Mouse (Mus musculus) neural tube, embryonic 10.5 days (tissue): ENCODE results near the gene Pafah1b3.

Experiments
- DNase-seq: peaks from one replicate; pipeline ENCODE4 v3.0.0-alpha.2; 2017; ENCODE audit warnings: low spot score; ENCODE audit errors: extremely low spot score

The Pafah1b3 gene

DNA sequence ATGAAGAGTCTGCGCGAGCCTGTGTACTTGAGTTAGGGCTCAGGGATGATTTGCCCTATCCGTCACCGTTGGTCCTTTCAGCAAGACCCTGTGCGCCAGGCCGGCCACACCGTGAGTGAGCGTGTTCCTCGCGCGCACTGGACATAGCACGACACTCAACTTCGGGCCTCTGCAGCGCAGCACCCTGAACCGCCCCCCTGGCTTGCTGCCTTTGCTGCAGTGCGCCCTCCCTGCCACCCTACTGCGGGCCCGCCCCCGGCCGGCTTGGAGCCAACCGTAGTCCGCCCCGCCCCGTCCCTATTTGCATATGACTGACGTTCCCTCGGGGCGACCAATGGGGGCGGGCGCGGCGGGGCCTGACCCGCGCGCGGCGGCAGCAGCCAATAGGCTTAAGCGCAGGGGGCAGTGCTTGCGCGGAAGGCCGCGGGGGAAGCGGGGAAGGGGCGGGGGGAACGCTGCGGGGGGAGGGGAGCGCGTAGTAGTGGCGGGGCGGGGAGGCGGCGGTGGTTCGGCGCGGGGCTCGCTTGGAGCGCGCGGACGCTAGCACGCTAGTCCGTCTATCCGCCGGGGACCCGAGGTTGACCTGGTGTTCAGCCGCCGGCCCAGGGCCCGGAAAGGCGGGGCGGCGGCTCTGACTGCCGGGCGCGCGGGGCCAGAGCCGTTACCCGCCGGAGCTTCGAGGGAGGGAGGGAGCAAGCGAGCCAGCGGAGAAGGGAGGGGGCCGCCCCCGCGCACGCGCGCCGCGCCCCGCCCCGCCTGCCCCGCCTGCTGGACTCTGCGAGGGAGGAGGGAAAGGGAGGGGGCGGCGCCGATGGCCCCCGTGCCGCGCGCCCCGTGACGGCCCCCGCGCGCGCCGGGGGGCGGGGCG, 15.8 kb downstream of the Pafah1b3 start:
- DNase-seq, result peak; percentile 96

DNA sequence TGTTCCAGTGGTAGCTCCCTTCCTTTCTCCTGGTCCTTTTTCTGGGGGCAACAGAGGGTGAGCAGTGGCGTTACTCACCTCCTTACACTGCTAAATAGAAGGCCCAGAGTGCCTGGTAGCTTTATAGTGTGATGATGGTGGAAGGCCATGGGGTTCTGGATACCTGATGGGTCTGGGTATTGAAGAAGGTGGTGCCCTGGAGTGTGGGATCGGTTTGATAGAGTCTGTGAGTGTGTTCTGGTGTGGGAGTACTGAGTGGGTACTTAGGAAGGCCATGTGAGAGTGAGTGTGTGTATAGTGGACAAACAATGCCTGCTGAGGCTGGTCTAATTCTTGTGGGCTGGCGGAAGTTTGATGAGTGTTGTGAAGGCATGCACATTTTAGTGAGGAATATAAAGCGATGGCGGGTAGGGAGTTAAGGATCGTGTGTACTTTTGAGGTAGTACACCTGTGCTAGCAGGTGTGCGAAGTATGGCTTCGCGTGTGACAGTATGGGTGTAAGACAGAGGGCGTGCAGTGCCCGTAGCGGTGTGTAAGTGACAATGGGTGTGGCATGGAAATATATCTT, 16.5 kb downstream of the Pafah1b3 start:
- DNase-seq, result no peak

DNA sequence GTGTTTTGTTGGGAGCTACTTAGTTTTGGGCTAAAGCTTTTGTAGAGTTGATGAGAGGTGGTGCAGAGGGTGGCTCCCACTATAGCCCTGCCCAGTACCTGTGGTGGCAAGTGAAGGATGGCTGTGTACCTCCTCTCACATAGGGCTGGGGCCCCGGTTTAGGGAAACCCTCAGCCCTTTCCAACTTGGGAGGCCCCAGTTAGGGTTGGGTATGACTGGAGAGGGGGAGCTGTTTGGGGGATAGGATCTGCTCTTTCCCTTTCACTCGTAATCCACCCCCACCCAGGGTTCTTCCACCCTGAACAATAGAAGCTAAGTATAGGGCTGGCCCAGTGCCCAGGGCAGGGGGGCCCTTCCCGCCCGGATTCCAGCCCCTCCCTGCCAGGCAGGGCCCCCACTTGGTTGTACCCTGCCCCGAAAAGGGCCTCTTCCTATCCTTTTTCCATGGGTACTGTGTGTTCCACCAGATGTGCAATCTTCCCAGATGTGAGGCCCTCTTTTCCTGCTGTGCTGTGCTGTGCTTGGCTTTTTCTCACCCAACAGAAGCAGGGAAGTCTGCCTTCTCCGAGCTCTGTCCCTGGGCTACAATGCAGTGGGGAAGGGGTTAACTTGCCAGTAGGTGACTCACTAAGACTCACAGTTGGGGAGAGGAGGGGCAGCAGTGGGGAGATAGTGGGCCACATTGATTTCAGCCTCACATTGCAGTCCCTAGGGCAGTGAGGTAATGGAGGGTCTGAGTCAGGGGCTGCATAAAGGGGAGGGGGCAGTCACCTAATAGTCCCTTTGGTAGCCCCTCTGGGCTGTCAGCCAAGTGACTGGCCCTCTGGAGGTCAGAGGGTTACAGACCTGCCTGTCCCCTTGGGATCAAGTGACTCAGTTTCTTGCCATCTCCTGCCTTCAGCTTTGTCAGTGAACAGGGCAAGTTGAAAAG, 17.7 kb downstream of the Pafah1b3 start:
- peak; percentile 40 for DNase-seq

DNA sequence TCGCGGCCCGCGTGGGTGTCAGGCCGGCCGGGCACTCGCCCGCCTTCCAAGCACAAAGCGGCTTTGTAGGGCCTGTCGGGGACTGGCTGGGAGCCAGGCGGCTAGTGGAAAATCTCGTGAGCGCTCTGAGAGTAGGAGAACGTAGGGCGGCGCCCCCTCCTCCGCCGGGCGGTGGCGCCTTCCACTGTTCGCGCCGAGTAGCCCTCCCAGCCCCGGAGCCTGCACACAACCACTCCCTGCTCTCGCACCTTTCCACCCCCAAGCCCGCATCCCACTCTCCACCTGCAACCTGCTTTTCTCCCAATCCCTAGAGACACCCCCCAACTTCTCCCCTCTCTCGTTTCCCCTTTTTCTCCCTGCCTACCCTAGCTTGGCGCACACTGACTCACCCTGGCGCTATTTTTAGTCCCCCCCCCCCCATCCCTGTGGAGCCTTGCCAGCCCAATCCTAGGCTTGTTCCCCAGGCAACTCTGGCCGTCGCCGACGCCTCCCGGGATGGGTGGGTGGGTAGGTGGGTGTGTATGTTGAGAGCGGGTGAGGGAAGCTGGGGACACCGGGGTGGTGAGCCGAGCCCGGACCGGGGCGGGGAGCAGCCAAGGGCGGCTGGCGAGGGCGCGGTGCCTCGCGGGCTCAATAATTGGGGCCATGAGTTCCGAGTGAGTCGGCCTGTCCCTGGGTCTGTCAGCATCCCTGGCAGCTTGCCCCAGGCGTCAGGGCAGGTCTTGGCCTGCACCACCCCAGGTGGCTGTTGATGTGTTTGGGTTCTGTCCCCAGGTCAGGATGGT, 18.5 kb downstream of the Pafah1b3 start:
- peak; percentile 56 for DNase-seq

DNA sequence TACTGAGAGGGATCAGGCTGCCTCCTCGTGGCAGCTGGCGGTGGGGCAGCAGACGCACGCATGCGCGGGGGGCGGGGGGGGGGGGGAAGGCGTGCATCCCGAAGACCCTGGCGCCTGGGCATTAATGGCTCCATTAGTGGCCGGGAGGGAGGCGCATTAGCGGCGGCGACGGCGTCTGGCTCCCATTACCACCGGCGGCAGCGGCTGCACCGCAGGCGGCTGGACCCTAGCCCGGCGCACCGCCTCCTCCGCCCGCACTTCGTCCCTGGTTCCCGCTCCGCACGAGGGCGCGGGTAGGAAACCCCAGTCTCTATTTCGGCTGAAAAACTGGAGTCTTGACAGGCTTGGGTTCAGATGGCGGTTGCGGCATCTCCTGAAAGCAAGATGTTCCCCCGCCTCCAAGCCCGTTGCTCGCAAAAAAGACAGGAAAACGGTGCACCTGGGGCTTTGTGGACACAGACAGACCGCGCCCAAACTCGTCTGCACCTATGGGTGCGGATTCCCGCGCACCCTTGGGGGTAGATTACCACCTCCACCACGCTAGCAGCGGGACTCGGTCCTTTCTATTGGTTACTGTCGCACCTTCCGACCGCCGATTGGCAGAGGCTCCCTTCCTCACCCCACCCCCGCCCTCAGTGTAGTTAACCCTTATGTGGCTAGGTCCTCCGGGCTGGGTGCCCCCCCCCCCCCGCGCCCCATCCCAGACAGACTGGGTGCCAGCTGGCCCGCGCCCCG, 19.3 kb downstream of the Pafah1b3 start:
- peak; percentile 92 for DNase-seq

DNA sequence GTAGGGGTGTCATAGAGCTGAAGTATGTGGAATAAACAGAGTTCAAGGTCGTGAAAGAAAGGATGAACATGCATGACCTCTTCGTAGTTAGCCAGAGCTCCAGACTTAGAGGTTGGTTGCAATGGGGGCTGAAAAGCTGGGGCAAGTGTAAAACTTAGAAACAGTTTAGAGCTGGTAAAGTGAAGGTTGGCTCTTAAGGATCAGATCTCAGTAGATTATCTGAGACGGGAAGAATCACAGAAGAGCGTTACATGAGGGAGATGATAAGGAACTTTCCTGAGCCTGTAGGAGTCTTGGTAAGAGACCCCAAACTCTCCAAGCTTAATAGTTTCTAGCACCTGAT, 19.8 kb downstream of the Pafah1b3 start:
- DNase-seq, result no peak

DNA sequence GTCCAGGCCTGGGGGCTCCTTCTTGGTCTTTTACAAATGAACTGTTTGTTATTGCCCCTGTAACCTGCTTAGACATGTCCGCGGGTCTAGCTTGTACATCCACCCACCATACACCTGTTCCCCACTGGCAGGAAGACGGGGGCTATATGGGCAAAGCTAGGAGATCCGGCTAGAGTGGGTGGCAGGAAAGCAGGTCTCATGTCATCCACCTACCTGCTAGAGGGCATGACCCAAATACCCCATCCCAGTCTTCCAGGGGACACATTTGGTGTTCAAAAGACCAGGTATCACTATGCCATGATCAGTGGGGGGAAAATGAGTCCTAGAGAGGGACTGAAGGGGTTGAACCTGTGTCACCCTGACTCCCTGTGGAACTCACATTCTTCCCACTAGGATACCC, 20.4 kb downstream of the Pafah1b3 start:
- no peak for DNase-seq

DNA sequence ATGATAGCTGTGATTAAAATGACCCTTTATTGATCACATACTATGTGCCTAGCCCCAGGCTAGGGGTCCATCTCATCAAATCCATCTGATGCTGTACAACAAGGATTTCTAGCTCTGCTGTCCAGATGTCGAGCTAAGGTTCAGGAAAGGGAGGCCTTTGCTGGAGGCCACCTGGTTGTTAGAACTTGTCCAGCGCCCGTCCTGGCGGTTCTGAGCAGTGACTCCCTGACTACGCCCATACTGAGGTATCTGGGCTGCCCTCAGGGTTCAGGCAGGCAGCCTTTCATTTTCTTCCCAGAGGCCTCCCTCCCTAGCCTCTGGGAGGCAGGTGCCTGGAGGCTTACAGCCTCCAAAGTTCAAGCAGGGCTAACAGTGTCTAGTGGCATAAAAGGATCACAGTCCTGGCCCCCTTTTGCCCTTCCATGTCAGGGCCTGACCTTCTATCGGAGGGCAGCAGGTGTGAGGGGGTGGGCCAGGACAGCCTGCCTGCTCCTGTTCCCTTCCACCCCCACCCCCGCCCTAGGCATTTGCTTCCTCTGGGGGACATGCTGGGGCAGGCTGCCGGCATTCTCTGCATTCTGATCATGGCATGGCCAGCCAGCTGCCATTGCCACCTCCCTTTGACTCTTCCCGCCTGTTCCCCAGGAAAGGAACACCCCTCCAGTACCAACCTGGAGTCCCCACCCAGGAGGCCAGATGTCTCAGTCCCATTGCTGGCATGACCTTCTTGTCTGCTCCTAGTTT, 22.1 kb downstream of the Pafah1b3 start:
- DNase-seq, result no peak

DNA sequence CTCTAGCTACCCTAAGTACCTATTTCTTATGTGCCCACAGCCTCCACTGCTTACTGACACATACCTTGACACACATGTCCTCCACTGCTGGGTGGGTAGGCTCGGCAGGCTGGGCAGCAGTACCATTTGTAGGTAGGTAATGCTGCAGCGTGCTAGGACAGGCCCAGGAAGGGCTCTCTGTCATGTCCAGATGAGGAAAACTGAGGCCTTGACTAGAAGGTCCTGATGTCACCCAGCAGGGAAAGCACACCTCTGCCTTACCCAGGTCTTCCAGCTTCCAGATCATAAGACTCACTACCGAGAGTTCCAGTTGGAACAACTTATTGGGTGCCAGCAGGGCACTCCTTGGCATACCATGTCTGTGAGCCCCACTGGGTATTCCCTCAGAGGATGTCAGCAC, 22.8 kb downstream of the Pafah1b3 start:
- no peak for DNase-seq

DNA sequence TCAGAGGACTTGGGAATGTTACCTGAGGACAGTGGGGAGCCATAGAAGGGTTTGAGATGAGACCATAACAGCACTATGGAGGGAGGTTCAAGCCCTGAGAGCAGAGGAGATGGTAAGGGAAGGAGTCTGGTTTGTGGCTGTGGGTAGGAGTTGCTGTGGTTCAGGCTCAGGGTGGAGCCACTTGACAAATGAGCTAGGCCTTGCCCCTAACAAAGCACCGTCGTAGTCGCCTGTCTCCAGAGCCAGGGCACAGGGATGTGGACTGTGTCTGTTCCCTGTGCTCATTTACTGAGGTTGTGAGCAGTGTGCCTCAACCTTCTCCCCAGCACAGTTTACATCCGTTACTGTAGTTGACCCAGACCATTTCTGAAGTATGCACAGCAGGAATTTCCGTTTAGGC, 23.2 kb downstream of the Pafah1b3 start:
- no peak for DNase-seq

DNA sequence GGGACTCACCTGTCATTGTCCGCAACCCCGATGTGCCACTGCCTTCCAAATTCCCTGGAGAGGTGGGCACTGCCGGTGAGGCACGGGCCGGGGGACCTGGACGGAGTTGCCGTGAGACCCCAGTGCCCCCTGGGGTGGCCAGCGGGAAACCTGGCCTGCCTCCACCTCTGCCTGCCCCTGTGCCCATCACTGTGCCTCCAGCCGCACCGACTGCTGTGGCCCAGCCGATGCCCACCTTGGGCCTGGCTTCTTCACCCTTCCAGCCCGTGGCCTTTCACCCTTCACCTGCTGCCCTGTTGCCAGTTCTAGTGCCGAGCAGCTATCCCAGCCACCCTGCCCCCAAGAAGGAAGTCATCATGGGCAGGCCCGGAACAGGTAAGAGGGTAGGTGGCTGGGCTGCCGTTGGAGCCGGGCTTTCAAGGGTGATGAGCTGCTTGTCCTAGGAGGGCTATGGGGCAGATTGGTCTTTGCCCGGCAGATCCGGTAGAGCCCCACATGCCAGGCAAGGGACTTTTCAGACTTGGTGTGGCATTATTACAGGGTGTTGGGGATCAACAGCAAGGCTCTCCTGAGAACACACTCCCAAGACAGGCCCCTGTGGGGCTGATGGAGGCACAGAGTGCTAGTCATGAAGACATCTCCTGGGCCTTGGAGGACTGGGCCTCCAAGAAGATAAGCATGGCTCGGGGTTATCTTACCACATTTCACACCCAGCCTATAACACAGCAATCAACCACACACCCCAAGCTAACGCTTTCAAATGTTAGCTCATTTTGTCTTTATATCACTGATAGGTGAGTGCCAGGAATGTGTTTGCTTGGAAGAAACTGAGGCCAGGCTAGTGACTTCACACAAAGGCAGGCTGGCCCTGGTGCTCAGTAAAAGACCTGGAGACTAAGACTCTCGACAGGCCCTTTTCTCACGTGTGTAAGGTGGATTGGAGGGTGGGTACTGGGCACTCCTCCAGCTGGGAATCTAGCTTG, 24.2 kb downstream of the Pafah1b3 start:
- no peak for DNase-seq

DNA sequence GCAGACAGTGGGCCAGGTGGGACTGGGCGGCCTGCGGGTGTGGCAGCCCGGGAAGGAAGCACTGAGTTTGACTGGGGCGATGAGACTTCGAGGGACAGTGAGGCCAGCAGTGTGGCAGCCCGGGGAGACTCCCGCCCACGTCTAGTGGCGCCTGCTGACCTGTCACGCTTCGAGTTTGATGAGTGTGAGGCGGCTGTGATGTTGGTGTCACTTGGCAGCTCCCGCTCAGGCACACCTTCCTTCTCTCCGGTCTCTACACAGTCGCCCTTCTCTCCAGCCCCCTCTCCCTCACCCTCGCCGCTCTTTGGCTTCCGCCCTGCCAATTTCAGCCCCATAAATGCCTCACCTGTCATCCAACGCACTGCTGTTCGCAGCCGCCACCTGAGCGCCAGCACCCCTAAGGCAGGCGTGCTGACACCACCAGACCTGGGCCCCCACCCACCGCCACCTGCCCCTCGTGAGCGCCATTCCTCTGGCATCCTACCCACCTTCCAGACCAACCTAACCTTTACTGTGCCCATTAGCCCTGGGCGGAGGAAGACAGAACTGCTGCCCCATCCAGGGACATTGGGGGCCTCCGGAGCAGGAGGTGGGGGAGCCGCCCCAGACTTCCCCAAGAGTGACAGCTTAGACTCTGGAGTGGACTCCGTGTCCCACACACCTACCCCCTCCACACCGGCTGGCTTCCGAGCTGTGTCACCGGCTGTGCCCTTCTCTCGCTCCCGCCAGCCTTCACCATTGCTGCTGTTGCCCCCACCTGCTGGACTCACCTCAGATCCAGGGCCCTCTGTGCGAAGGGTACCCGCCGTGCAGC, 25.1 kb downstream of the Pafah1b3 start:
- no peak for DNase-seq

DNA sequence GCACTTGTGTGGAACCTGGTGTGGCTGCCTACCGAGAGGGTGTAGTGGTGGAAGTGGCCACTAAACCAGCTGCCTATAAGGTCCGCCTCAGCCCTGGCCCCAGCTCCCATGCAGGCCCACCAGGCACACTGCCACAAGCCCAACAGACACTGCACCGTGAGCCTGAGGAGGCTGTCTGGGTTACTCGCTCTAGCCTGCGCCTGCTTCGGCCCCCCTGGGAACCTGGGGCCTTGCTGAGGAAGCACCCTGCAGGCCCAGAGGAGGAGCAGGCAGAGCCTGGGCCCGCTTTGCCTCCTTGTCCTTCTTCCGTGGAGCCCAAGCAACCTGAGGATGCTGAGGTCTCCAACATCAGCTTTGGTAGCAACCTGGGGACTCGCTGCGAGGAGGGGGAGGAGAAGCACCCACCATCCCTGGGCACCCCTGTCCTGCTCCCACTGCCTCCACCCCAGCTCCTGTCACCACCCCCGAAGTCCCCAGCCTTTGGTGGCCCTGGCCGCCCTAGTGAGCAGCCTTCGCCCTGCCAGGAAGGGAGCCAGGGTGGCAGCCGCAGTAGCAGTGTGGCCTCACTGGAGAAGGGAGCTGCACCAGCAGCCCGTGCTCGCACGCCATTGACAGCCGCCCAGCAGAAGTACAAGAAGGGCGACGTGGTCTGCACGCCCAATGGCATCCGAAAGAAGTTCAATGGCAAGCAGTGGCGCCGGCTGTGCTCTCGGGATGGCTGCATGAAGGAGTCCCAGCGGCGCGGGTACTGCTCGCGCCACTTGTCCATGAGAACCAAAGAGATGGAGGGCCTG, 25.9 kb downstream of the Pafah1b3 start:
- DNase-seq, result no peak

DNA sequence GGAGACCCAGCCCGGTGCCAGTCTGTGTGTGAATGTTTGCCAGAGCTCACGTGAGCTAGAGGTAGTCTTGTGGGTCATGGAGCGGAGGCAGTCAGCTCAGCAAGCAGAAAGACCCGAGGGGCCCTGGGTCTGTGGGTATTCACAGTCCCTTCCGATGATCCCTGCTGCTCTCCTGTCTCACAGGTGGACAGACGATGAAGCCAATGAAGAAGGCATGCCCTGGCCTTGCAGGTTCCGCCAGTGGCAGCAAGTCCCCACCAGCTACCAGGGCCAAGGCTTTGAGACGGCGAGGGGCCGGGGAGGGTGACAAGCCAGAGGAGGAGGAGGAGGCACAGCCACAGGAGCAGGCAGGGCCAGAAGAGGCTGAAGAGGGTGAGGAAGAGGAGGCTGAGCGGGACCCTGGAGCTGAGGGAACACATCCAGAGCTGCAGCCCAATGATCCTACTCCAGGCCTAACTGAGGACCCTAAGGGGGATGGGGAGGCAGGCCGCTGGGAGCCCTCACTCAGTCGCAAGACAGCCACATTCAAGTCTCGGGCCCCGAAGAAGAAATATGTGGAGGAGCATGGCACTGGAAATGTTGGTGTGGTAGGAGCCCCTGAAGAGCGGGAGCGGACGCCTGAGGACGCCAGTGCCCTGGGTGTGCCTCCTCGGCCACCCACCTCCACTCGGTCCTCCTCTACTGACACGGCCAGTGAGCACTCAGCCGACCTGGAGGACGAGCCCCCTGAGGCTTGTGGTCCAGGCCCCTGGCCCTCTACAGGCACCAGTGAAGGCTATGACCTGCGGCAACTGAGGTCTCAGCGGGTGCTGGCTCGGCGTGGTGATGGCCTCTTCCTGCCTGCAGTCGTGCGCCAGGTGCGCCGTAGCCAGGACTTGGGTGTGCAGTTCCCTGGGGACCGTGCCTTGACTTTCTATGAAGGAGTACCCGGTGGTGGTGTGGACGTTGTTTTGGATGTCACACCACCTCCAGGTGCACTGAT, 26.8 kb downstream of the Pafah1b3 start:
- no peak for DNase-seq

DNA sequence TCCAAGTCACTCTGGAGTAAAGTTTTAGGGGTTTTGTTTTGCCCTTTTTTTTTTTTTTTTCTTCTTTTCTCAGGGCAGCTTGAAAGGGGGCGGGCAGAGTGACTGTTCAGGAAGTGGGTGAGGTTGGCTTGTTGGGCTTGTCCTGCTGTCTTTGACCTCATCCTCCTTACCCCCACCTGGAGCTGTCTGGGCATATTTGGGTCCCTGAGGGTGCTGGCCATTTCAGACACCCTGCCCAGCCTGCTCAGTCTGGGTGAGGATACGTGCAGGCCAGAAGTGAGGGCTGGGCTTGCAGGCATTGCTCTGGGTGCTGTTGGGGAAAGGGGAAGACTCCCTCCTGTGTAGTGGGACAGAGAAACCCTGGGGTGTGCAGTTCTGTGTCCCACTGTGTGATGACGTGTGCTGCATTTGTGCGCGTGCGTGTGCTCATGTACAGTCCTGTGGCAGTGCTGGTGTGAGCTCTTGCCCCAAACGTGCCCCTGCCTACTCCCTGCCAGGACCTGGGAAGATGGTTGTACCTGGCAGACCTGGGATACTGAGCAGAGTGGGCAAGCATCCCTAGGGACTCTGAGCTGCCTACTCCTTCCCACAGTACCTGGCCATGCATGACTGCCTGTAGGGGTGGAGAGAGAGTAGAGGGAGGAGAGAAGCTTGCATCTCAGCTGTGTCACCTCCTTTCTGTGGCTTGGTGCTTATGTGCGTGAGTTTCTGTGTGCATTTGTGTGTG, 28.1 kb downstream of the Pafah1b3 start:
- no peak for DNase-seq
